Mouse (Mus musculus): ENCODE measurements around the gene Wscd2.

- TF ChIP-seq CTCF (IDR thresholded peaks at IDR 0.05; ENCODE audit: control insufficient read depth, insufficient read depth, insufficient replicate concordance, low read depth, low read length) (no peak), POLR2A (IDR thresholded peaks at IDR 0.05; ENCODE audit: control insufficient read depth, low read depth, low read length) (no peak)
Measured at GRCm38 (mm10) chr5:113485584-113486162, 4.5 kb upstream of the Wscd2 start.

Data from testis, adult 2 months (tissue).